Mouse (Mus musculus): Measurements from ENCODE around the gene Taok3. TPM values are rescaled to one million over a fixed set of nuclear protein-coding genes. Genes with fewer than 3 reads are reported as not detected.

The Taok3 gene
- polyA plus RNA-seq, 1 experiment from 2014 or later = 61.7 TPM

GRCm38 (mm10) chr5:117104329-117104728 is 15.6 kb upstream of the Taok3 start:
- Histone ChIP-seq H3K27me3 (replicated peaks; ENCODE audit: control insufficient read depth, insufficient read depth, low read length) (no peaks in the 10 kb centered on the region), H3K36me3 (ENCODE audit: control insufficient read depth, insufficient read depth, low read length) (peaks cover 50% of the 10 kb centered on the region), H3K27ac (ENCODE audit: low read depth, low read length) (no peak overlapping the region), H3K4me1 (ENCODE audit: control insufficient read depth, insufficient read depth, low read depth, low read length) (no peaks in the 10 kb centered on the region), H3K4me3 (ENCODE audit: low read length) (no peak overlapping the region), H3K9ac (ENCODE audit: low read depth, low read length) (no peak overlapping the region), H3K4me2 (ENCODE audit: low read length) (no peak overlapping the region), H3K9me3 (ENCODE audit: control insufficient read depth, low read length) (no peaks in the 10 kb centered on the region)
- 97% methylated on average over 12 of the region's 12 CpGs for WGBS
- ATAC-seq = no peak

GRCm38 (mm10) chr5:117105761-117106160 is 14.2 kb upstream of the Taok3 start:
- Histone ChIP-seq H3K4me2 (ENCODE audit: low read length) (no peak overlapping the region), H3K36me3 (ENCODE audit: control insufficient read depth, insufficient read depth, low read length) (peaks cover 43% of the 10 kb centered on the region)

GRCm38 (mm10) chr5:117108292-117108691 is 11.6 kb upstream of the Taok3 start:
- Histone ChIP-seq H3K27me3 (replicated peaks; ENCODE audit: control insufficient read depth, insufficient read depth, low read length) (no peaks in the 10 kb centered on the region), H3K4me1 (ENCODE audit: control insufficient read depth, insufficient read depth, low read depth, low read length) (no peaks in the 10 kb centered on the region), H3K36me3 (ENCODE audit: control insufficient read depth, insufficient read depth, low read length) (peaks cover 40% of the 10 kb centered on the region), H3K9ac (ENCODE audit: low read depth, low read length) (no peak overlapping the region), H3K4me3 (ENCODE audit: low read length) (no peak overlapping the region), H3K9me3 (ENCODE audit: control insufficient read depth, low read length) (no peaks in the 10 kb centered on the region), H3K4me2 (ENCODE audit: low read length) (no peak overlapping the region), H3K27ac (ENCODE audit: low read depth, low read length) (no peak overlapping the region)
- no peak for ATAC-seq
- WGBS = 96% methylated on average over 13 of the region's 13 CpGs

More at GRCm38 (mm10) chr5:117105761-117106160, 14.2 kb upstream of the Taok3 start:
- Histone ChIP-seq H3K4me1 (ENCODE audit: control insufficient read depth, insufficient read depth, low read depth, low read length) (no peaks in the 10 kb centered on the region), H3K4me3 (ENCODE audit: low read length) (no peak overlapping the region), H3K27me3 (replicated peaks; ENCODE audit: control insufficient read depth, insufficient read depth, low read length) (no peaks in the 10 kb centered on the region), H3K9ac (ENCODE audit: low read depth, low read length) (no peak overlapping the region), H3K9me3 (ENCODE audit: control insufficient read depth, low read length) (no peaks in the 10 kb centered on the region), H3K27ac (ENCODE audit: low read depth, low read length) (no peak overlapping the region)
- no peak for ATAC-seq
- 61% methylated on average over 9 of the region's 9 CpGs for WGBS

- Histone ChIP-seq H3K4me2 (ENCODE audit: low read length) (no peak overlapping the region), H3K9ac (ENCODE audit: low read depth, low read length) (no peak overlapping the region), H3K4me1 (ENCODE audit: control insufficient read depth, insufficient read depth, low read depth, low read length) (no peaks in the 10 kb centered on the region; the same call in 1 of the 2 replicates), H3K27me3 (replicated peaks; ENCODE audit: control insufficient read depth, insufficient read depth, low read length) (no peaks in the 10 kb centered on the region), H3K27ac (ENCODE audit: low read depth, low read length) (no peak overlapping the region), H3K36me3 (ENCODE audit: control insufficient read depth, insufficient read depth, low read length) (peaks cover 40% of the 10 kb centered on the region), H3K9me3 (ENCODE audit: control insufficient read depth, low read length) (no peaks in the 10 kb centered on the region), H3K4me3 (ENCODE audit: low read length) (no peak overlapping the region)
- ATAC-seq = no peak
- 97% methylated on average over 13 of the region's 13 CpGs for WGBS
These were observed 11.2 kb upstream of the Taok3 start for GRCm38 (mm10) chr5:117108731-117109130.

GRCm38 (mm10) chr5:117109522-117109921 is 10.4 kb upstream of the Taok3 start:
- Histone ChIP-seq H3K27ac (ENCODE audit: low read depth, low read length) (no peak overlapping the region), H3K9me3 (ENCODE audit: control insufficient read depth, low read length) (no peaks in the 10 kb centered on the region), H3K36me3 (ENCODE audit: control insufficient read depth, insufficient read depth, low read length) (peaks cover 36% of the 10 kb centered on the region), H3K9ac (ENCODE audit: low read depth, low read length) (no peak overlapping the region), H3K27me3 (replicated peaks; ENCODE audit: control insufficient read depth, insufficient read depth, low read length) (no peaks in the 10 kb centered on the region), H3K4me2 (ENCODE audit: low read length) (no peak overlapping the region), H3K4me1 (ENCODE audit: control insufficient read depth, insufficient read depth, low read depth, low read length) (peaks cover 7% of the 10 kb centered on the region), H3K4me3 (ENCODE audit: low read length) (no peak overlapping the region)
- ATAC-seq = no peak
- WGBS = 93% methylated on average over 8 of the region's 8 CpGs

- ATAC-seq = no peak
- no peaks in the 10 kb centered on the region for H3K9me3 ChIP-seq (ENCODE audit: control insufficient read depth, low read length)
- no peaks in the 10 kb centered on the region for H3K27me3 ChIP-seq (replicated peaks; ENCODE audit: control insufficient read depth, insufficient read depth, low read length)
- peaks cover 26% of the 10 kb centered on the region for H3K36me3 ChIP-seq (ENCODE audit: control insufficient read depth, insufficient read depth, low read length)
- H3K4me1 ChIP-seq (ENCODE audit: control insufficient read depth, insufficient read depth, low read depth, low read length) = peaks cover 13% of the 10 kb centered on the region
- H3K9ac ChIP-seq (ENCODE audit: low read depth, low read length) = no peak overlapping the region
- no peak overlapping the region for H3K4me3 ChIP-seq (ENCODE audit: low read length)
- WGBS = 90% methylated on average over 16 of the region's 16 CpGs
- H3K4me2 ChIP-seq (ENCODE audit: low read length) = no peak overlapping the region
- no peak overlapping the region for H3K27ac ChIP-seq (ENCODE audit: low read depth, low read length)
These were observed 8.7 kb upstream of the Taok3 start for GRCm38 (mm10) chr5:117111064-117111773.

GRCm38 (mm10) chr5:117111774-117112112 is 8.2 kb upstream of the Taok3 start:
- no peak overlapping the region for H3K27ac ChIP-seq (ENCODE audit: low read depth, low read length)
- H3K4me2 ChIP-seq (ENCODE audit: low read length) = no peak overlapping the region
- H3K9ac ChIP-seq (ENCODE audit: low read depth, low read length) = no peak overlapping the region
- H3K4me3 ChIP-seq (ENCODE audit: low read length) = no peak overlapping the region
- peaks cover 14% of the 10 kb centered on the region for H3K4me1 ChIP-seq (ENCODE audit: control insufficient read depth, insufficient read depth, low read depth, low read length)
- ATAC-seq = no peak
- 96% methylated on average over 7 of the region's 7 CpGs for WGBS
- no peaks in the 10 kb centered on the region for H3K9me3 ChIP-seq (ENCODE audit: control insufficient read depth, low read length)
- peaks cover 21% of the 10 kb centered on the region for H3K36me3 ChIP-seq (ENCODE audit: control insufficient read depth, insufficient read depth, low read length)
- H3K27me3 ChIP-seq (replicated peaks; ENCODE audit: control insufficient read depth, insufficient read depth, low read length) = no peaks in the 10 kb centered on the region

GRCm38 (mm10) chr5:117113330-117113729 is 6.6 kb upstream of the Taok3 start:
- WGBS = 91% methylated on average over 7 of the region's 7 CpGs
- H3K4me2 ChIP-seq (ENCODE audit: low read length) = no peak overlapping the region
- H3K4me3 ChIP-seq (ENCODE audit: low read length) = no peak overlapping the region

GRCm38 (mm10) chr5:117114581-117115192 is 5.2 kb upstream of the Taok3 start:
- H3K9me3 ChIP-seq (ENCODE audit: control insufficient read depth, low read length) = no peaks in the 10 kb centered on the region
- no peaks in the 10 kb centered on the region for H3K27me3 ChIP-seq (replicated peaks; ENCODE audit: control insufficient read depth, insufficient read depth, low read length)
- H3K27ac ChIP-seq (ENCODE audit: low read depth, low read length) = peak overlapping the region; percentile 94
- peaks cover 14% of the 10 kb centered on the region for H3K4me1 ChIP-seq (ENCODE audit: control insufficient read depth, insufficient read depth, low read depth, low read length)
- H3K4me3 ChIP-seq (ENCODE audit: low read length) = peak overlapping the region; percentile 95
- 0 out of 2 replicates have a peak, but pooled peaks cover 3% of the 10 kb centered on the region for H3K36me3 ChIP-seq (ENCODE audit: control insufficient read depth, insufficient read depth, low read length)
- WGBS = 6% methylated on average over 16 of the region's 16 CpGs
- H3K4me2 ChIP-seq (ENCODE audit: low read length) = peak overlapping the region; percentile 98
- no peak for ATAC-seq
- H3K9ac ChIP-seq (ENCODE audit: low read depth, low read length) = peak overlapping the region; percentile 91

More at GRCm38 (mm10) chr5:117113330-117113729, 6.6 kb upstream of the Taok3 start:
- Histone ChIP-seq H3K4me1 (ENCODE audit: control insufficient read depth, insufficient read depth, low read depth, low read length) (peaks cover 14% of the 10 kb centered on the region), H3K36me3 (ENCODE audit: control insufficient read depth, insufficient read depth, low read length) (peaks cover 11% of the 10 kb centered on the region), H3K27ac (ENCODE audit: low read depth, low read length) (no peak overlapping the region), H3K9ac (ENCODE audit: low read depth, low read length) (no peak overlapping the region), H3K27me3 (replicated peaks; ENCODE audit: control insufficient read depth, insufficient read depth, low read length) (no peaks in the 10 kb centered on the region), H3K9me3 (ENCODE audit: control insufficient read depth, low read length) (no peaks in the 10 kb centered on the region)
- no peak for ATAC-seq

All from hindbrain, embryonic 16.5 days (tissue).